Mouse (Mus musculus) ES-Bruce4 (cell line): ENCODE results near the gene Ifne. TPM values are rescaled to one million over a fixed set of nuclear protein-coding genes. Genes with fewer than 3 reads are reported as not detected.

Source experiments
- H3K27ac ChIP-seq: 2 replicates; pipeline ENCODE4 v1.5.1; 2012; ENCODE audit warnings: low read length, inconsistent platforms; ENCODE audit not compliant: insufficient read depth
- H3K27me3 ChIP-seq: 2 replicates; pipeline ENCODE4 v1.6.1; 2012; ENCODE audit warnings: mild to moderate bottlenecking, low read length, inconsistent platforms; ENCODE audit not compliant: control insufficient read depth, poor library complexity, insufficient read depth, severe bottlenecking
- H3K36me3 ChIP-seq: 2 replicates; pipeline ENCODE4 v1.6.1; 2012; ENCODE audit warnings: inconsistent platforms, mild to moderate bottlenecking, low read length, moderate library complexity; ENCODE audit not compliant: control insufficient read depth, poor library complexity, insufficient read depth, severe bottlenecking
- H3K4me1 ChIP-seq: one replicate; pipeline ENCODE4 v1.8.1; 2011; ENCODE audit warnings: low read length; ENCODE audit not compliant: control insufficient read depth, insufficient read depth
- H3K4me3 ChIP-seq: 2 replicates; pipeline ENCODE4 v1.5.1; 2011; ENCODE audit warnings: low read depth, mild to moderate bottlenecking, low read length
- H3K9ac ChIP-seq: 2 replicates; pipeline ENCODE4 v1.6.1; 2012; ENCODE audit warnings: low read depth, mild to moderate bottlenecking, inconsistent platforms; ENCODE audit not compliant: poor library complexity, severe bottlenecking
- H3K9me3 ChIP-seq: replicated peaks from 2 replicates; pipeline ENCODE4 v1.6.1; 2012; ENCODE audit warnings: mild to moderate bottlenecking, low read length, inconsistent platforms; ENCODE audit not compliant: control insufficient read depth, poor library complexity, insufficient read depth, severe bottlenecking
- CTCF ChIP-seq: IDR thresholded peaks from one replicate; pipeline ENCODE4 v1.8.1; 2011; ENCODE audit warnings: low read depth, low read length
- EP300 ChIP-seq: IDR thresholded peaks from 2 replicates; pipeline ENCODE4 v1.6.1; 2011; ENCODE audit warnings: low read depth, low read length; ENCODE audit not compliant: insufficient read depth
- POLR2A ChIP-seq: IDR thresholded peaks from one replicate; pipeline ENCODE4 v1.8.1; 2011; ENCODE audit warnings: low read length; ENCODE audit not compliant: insufficient read depth
- polyA plus RNA-seq: library from polyadenylated mRNA; stranded (reverse); fragments of >200 nt; gene quantifications from 2 replicates; pipeline ENCODE4 v1.2.4, GENCODE M21; 2011; ENCODE audit warnings: low read depth; ENCODE audit not compliant: missing spikeins, insufficient read depth, insufficient read length

The Ifne gene
- polyA plus RNA-seq, 1 experiment: not detected

GRCm38 (mm10) chr4:88909600-88910534 lies 29.9 kb upstream of the Ifne start:
- no peak overlapping the region for H3K27ac ChIP-seq
- H3K4me1 ChIP-seq: no peaks in the 10 kb centered on the region
- no peaks in the 10 kb centered on the region for H3K9me3 ChIP-seq
- TF ChIP-seq CTCF: no peak
- TF ChIP-seq POLR2A: no peak
- no peak for TF ChIP-seq EP300
- H3K36me3 ChIP-seq: no peaks in the 10 kb centered on the region
- H3K9ac ChIP-seq: no peak overlapping the region
- no peak overlapping the region for H3K4me3 ChIP-seq
- no peaks in the 10 kb centered on the region for H3K27me3 ChIP-seq

GRCm38 (mm10) chr4:88893201-88893754 lies 13.3 kb upstream of the Ifne start:
- Histone ChIP-seq H3K4me1 (no peaks in the 10 kb centered on the region), H3K27ac (no peak overlapping the region), H3K9me3 (no peaks in the 10 kb centered on the region), H3K36me3 (no peaks in the 10 kb centered on the region), H3K27me3 (no peaks in the 10 kb centered on the region), H3K9ac (no peak overlapping the region), H3K4me3 (no peak overlapping the region)
- no peak for TF ChIP-seq CTCF

GRCm38 (mm10) chr4:88888236-88888635 lies 8.2 kb upstream of the Ifne start:
- TF ChIP-seq CTCF (no peak), EP300 (no peak), POLR2A (no peak)

GRCm38 (mm10) chr4:88878772-88879171 lies 1.2 kb downstream of the Ifne start:
- TF ChIP-seq POLR2A (no peak), CTCF (no peak), EP300 (no peak)
- Histone ChIP-seq H3K9me3 (no peaks in the 10 kb centered on the region), H3K27me3 (no peaks in the 10 kb centered on the region), H3K4me3 (no peak overlapping the region), H3K4me1 (no peaks in the 10 kb centered on the region), H3K9ac (no peak overlapping the region), H3K27ac (no peak overlapping the region), H3K36me3 (no peaks in the 10 kb centered on the region)

More at GRCm38 (mm10) chr4:88888236-88888635, 8.2 kb upstream of the Ifne start:
- no peak overlapping the region for H3K4me3 ChIP-seq
- no peaks in the 10 kb centered on the region for H3K27me3 ChIP-seq
- H3K27ac ChIP-seq: no peak overlapping the region
- H3K9ac ChIP-seq: no peak overlapping the region
- H3K36me3 ChIP-seq: no peaks in the 10 kb centered on the region
- H3K4me1 ChIP-seq: no peaks in the 10 kb centered on the region
- no peaks in the 10 kb centered on the region for H3K9me3 ChIP-seq

GRCm38 (mm10) chr4:88878246-88878645 lies 1.8 kb downstream of the Ifne start:
- no peaks in the 10 kb centered on the region for H3K27me3 ChIP-seq
- H3K9ac ChIP-seq: no peak overlapping the region
- H3K27ac ChIP-seq: no peak overlapping the region
- no peak overlapping the region for H3K4me3 ChIP-seq
- H3K9me3 ChIP-seq: no peaks in the 10 kb centered on the region
- H3K36me3 ChIP-seq: no peaks in the 10 kb centered on the region
- TF ChIP-seq POLR2A (no peak), EP300 (no peak), CTCF (no peak)
- no peaks in the 10 kb centered on the region for H3K4me1 ChIP-seq

GRCm38 (mm10) chr4:88876520-88876919 lies 3.5 kb downstream of the Ifne start:
- Histone ChIP-seq H3K36me3 (no peaks in the 10 kb centered on the region), H3K9ac (no peak overlapping the region), H3K27me3 (no peaks in the 10 kb centered on the region), H3K4me1 (no peaks in the 10 kb centered on the region), H3K9me3 (no peaks in the 10 kb centered on the region), H3K4me3 (no peak overlapping the region), H3K27ac (no peak overlapping the region)
- TF ChIP-seq POLR2A: no peak
- no peak for TF ChIP-seq EP300
